ENCODE assay signal across 8 mouse cellular contexts in the genomic region with DNA sequence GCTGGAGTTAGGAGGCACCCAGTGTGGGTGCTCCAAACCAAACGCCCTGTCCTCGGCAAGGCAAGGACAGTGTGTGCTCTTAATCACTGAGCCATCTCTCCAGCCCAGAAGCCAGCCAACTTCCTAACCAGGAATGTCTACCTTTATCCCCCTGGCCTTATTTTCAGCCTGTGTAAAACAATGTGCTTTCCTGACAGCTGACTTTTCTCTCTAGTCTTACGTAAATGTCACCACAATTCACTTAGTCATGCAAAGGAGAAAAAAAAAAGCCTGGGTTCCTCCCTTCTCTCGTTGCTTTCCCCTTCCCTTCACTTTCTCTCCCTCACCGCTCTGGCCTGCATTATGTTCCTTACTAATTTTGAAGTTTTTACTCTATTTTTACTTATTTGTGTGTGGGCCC. TPM values are rescaled to one million over a fixed set of nuclear protein-coding genes. Genes with fewer than 3 reads are reported as not detected.
A peak's percentile ranks its signal among the peaks of the same experiment; 100 is the strongest.
DNase-seq lines count a peak whose midpoint lies in the region; ATAC-seq and TF ChIP-seq lines count a peak whose summit lies in the region.
"Not testable (repeated sequence)": the region's sequence is repeated elsewhere in the genome, so short reads cannot be mapped to it uniquely, and the experiment has no call there.

No protein-coding gene starts in this region.

- H3K79me2 ChIP-seq in macrophage (ENCODE audit: inconsistent target) = not testable (repeated sequence)

- H3K27me3 ChIP-seq in hindbrain, embryonic 13.5 days; stomach, postnatal 0 days (ENCODE audit: control insufficient read depth, insufficient read depth, low read length): not testable (repeated sequence)

- peak overlapping the region; percentile 1; the same call in 1 of the 2 replicates for H3K27ac ChIP-seq in bone marrow, adult 2 months (ENCODE audit: control insufficient read depth, insufficient read depth, low read depth, low read length, poor library complexity)
- H3K27ac ChIP-seq in hindbrain, embryonic 13.5 days; stomach, postnatal 0 days (replicated peaks): not testable (repeated sequence)
- H3K27ac ChIP-seq in macrophage = peak overlapping the region; percentile 73; the same call in 1 of the 2 replicates

- H3K4me1 ChIP-seq in bone marrow, adult 2 months (ENCODE audit: control insufficient read depth, insufficient read depth, low read length); stomach, postnatal 0 days (replicated peaks; ENCODE audit: control insufficient read depth, insufficient read depth): not testable (repeated sequence)
- H3K4me1 ChIP-seq in hindbrain, embryonic 13.5 days (replicated peaks) = peaks cover 24% of the 10 kb centered on the region

- not testable (repeated sequence) for TF ChIP-seq POLR2A in bone marrow, adult 2 months (IDR thresholded peaks at IDR 0.05; ENCODE audit: borderline replicate concordance, control insufficient read depth, low read depth, low read length)

- not testable (repeated sequence) for TF ChIP-seq EP300 in stomach, postnatal 0 days (optimal IDR thresholded peaks at IDR 0.05)

- not testable (repeated sequence) for TF ChIP-seq CTCF in bone marrow, adult 2 months (IDR thresholded peaks at IDR 0.05; ENCODE audit: control insufficient read depth, insufficient read depth, low read length); stomach, postnatal 0 days (IDR thresholded peaks at IDR 0.05; ENCODE audit: low read depth)

- H3K4me3 ChIP-seq in bone marrow, adult 2 months (replicated peaks; ENCODE audit: control insufficient read depth, low read depth, low read length); hindbrain, embryonic 13.5 days; macrophage (ENCODE audit: inconsistent target); stomach, postnatal 0 days (ENCODE audit: low read depth, low read length): not testable (repeated sequence)

- H3K4me2 ChIP-seq in hindbrain, embryonic 13.5 days = peak overlapping the region; percentile 93; the same call in 1 of the 2 replicates
- peak overlapping the region; percentile 23; the same call in 1 of the 2 replicates for H3K4me2 ChIP-seq in stomach, postnatal 0 days (replicated peaks; ENCODE audit: low read depth)

- WGBS in bone marrow, adult 2 months = 17% methylated on average over 5 of the region's 5 CpGs
- 24% methylated on average over 5 of the region's 5 CpGs for WGBS in hindbrain, embryonic 13.5 days
- WGBS in macrophage (ENCODE audit: missing documents) = 36% methylated on average over 4 of the region's 5 CpGs
- WGBS in stomach, postnatal 0 days = 52% methylated on average over 5 of the region's 5 CpGs

- H3K9ac ChIP-seq in hindbrain, embryonic 13.5 days; stomach, postnatal 0 days (ENCODE audit: low read length): not testable (repeated sequence)

- not testable (repeated sequence) for ATAC-seq in hindbrain, embryonic 13.5 days (ENCODE audit: low FRiP score); stomach, postnatal 0 days (ENCODE audit: low FRiP score, low TSS enrichment)

- DNase-seq in 416B (ENCODE audit: low read depth) (peak; percentile 70), ES-CJ7 (ENCODE audit: low read depth, low spot score) (peak; percentile 32)
- peak; percentile 39 to 52 for DNase-seq in kidney, adult 8-10 months
- peak; percentile 28 to 70 for DNase-seq in kidney, postnatal 25 days
- DNase-seq in stomach, postnatal 0 days (ENCODE audit: low spot score) = not testable (repeated sequence)

- H3K9me3 ChIP-seq in hindbrain, embryonic 13.5 days; stomach, postnatal 0 days (ENCODE audit: control insufficient read depth, low read length): not testable (repeated sequence)

- H3K36me3 ChIP-seq in hindbrain, embryonic 13.5 days; macrophage (ENCODE audit: inconsistent target); stomach, postnatal 0 days (ENCODE audit: control insufficient read depth, insufficient read depth, low read length): not testable (repeated sequence)

RNA-seq across cellular contexts. Expression of a gene that starts 1.6 kb away (rescaled TPM):
- polyA plus RNA-seq in bone marrow, adult 2 months (2011; ENCODE audit: insufficient read depth, insufficient read length, low replicate concordance, missing spikeins) = 1.0 and 6.9 TPM in 2 replicates
- polyA plus RNA-seq in hindbrain, embryonic 13.5 days (2015; fragmentation: Nextera tagmentation; extraction: Ambion mirVana) = 2.3 and 2.9 TPM in 2 replicates
- total RNA-seq in macrophage (2018; cell fraction: chromatin; rRNA removed) = 100 to 1,000 TPM in 1 of 26 experiments, 10 to 100 TPM in 25; 17.8 to 136 (median 28.2) TPM
- total RNA-seq in macrophage (2018; cell fraction: cytosol; rRNA removed) = 1 to 10 TPM; 3.6 to 7.2 (median 5.5) TPM
- 10 to 100 TPM in 23 of 26 experiments, 1 to 10 TPM in 3; 8.3 to 63.0 (median 14.4) TPM for total RNA-seq in macrophage (2018; cell fraction: nucleus; rRNA removed)
- 1.8 to 2.9 TPM (median 2.1 TPM) in 3 replicates for polyA plus RNA-seq in macrophage (2018)
- 0.76 and 0.86 TPM in 2 replicates for polyA plus RNA-seq in stomach, postnatal 0 days (2015; fragmentation: Nextera tagmentation; extraction: Ambion mirVana)
